Mouse (Mus musculus): ENCODE data around the gene Gtf2h3.

Gtf2h3 gene

DNA sequence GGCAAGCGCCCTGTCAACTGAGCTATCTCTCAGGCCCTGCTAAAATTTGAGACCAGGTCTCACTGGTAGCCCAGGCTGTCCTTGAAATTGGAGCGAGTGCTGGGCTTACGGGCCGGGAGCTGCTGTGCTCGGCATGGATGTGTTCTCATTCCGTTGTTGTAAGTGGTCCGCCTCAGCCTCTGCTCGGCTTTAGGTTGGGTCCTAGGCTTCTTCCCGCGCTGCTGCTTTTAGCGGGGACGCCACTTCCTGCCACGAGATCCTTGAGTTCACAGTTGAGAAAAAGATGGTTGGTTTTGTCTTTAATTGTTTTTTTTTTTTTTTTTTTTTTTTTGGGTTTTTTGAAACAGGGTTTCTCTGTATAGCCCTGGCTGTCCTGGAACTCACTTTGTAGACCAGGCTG lies 58.9 kb downstream of the Gtf2h3 start:
- no peak for DNase-seq
